Mouse (Mus musculus) midbrain, embryonic 11.5 days (tissue): ENCODE data around the gene Rapgef3. TPM values are rescaled to one million over a fixed set of nuclear protein-coding genes. Genes with fewer than 3 reads are reported as not detected.

Source experiments
- polyA plus RNA-seq: library from polyadenylated mRNA; unstranded; fragments of >200 nt; fragmentation: Nextera tagmentation; extraction: Ambion mirVana; gene quantifications from 2 replicates; pipeline ENCODE4 v1.2.1, GENCODE M21; 2014

Rapgef3 gene
- polyA plus RNA-seq, 1 experiment from 2014 or later: 3.0 TPM

Other genes with a start within 250 kb of the Rapgef3 start
- 56.4 and 57.4 TPM in 2 replicates for gene Rpap3, start 62.1 kb downstream of the Rapgef3 start, polyA plus RNA-seq
- 0.18 and 0.32 TPM in 2 replicates for gene Endou, start 36.6 kb downstream of the Rapgef3 start, polyA plus RNA-seq
- gene Slc48a1, start 10.5 kb upstream of the Rapgef3 start, polyA plus RNA-seq: 32.6 and 33.6 TPM in 2 replicates
- 14.6 and 16.7 TPM in 2 replicates for gene Hdac7, start 76.5 kb upstream of the Rapgef3 start, polyA plus RNA-seq
- 0.10 and 0.38 TPM in 2 replicates for gene Vdr, start 142.7 kb upstream of the Rapgef3 start, polyA plus RNA-seq
- gene Tmem106c, start 196.2 kb upstream of the Rapgef3 start, polyA plus RNA-seq: 60.4 and 62.7 TPM in 2 replicates
- gene Col2a1, start 236.7 kb upstream of the Rapgef3 start, polyA plus RNA-seq: 94.5 and 94.6 TPM in 2 replicates